Mouse (Mus musculus): ENCODE results near the gene Tmem255b.

DNA sequence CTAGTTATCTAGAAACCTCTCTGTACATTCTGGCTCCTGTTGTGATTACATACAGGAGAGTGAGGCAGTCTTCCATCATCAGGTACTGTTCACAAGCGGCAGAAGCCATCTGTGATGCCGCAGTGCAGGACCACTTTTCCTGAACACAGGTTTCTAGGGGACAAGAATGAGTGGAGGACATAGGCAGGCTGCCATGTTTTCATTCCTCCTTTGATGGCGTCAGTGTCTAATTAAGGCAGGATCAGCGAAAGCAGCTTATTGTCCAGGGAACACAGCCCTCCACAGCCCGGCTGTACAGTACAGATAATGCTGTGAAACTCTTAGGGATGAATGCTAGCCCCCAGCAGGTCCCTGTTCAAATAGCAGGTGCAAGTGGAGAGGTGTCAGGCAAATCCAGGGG lies 29.0 kb upstream of the Tmem255b start:
- TF ChIP-seq CTCF (IDR thresholded peaks at IDR 0.05; ENCODE audit: low read depth) (no peak), EP300 (IDR thresholded peaks at IDR 0.05; ENCODE audit: low read depth) (no peak)

Measured in liver, postnatal 0 days (tissue).